Mouse (Mus musculus) megakaryocyte, adult 5-6 weeks (primary cell): ENCODE results near the gene Plekhm3. TPM values are rescaled to one million over a fixed set of nuclear protein-coding genes. Genes with fewer than 3 reads are reported as not detected.

Experiments
- ATAC-seq: 2 replicates; pipeline ENCODE4 v1.8.0; 2016; ENCODE audit warnings: mild to moderate bottlenecking, inconsistent platforms; ENCODE audit not compliant: poor library complexity, severe bottlenecking
- total RNA-seq, 2 experiments: library from RNA; stranded (forward) in 1 of 2; stranded (reverse) in 1 of 2; fragments of 153-499, 151-499 nt in 1 of 2; fragments of 221-1000, 200-1000 nt in 1 of 2; gene quantifications; 2 replicates each; pipeline versions ENCODE4 v1.2.3 to v1.2.4; 2015 to 2017

The Plekhm3 gene
- total RNA-seq, 2 experiments from 2014 or later = 26.4 to 40.6 TPM

GRCm38 (mm10) chr1:64929673-64930072 is 27.0 kb downstream of the Plekhm3 start:
- ATAC-seq = no peak

- ATAC-seq = peak; percentile 52
Measured at GRCm38 (mm10) chr1:64928542-64928941, 28.1 kb downstream of the Plekhm3 start.

GRCm38 (mm10) chr1:64927437-64928274 is 29.0 kb downstream of the Plekhm3 start:
- peak; percentile 74 for ATAC-seq

- peak; percentile 89 for ATAC-seq
Measured at GRCm38 (mm10) chr1:64925594-64925993, 31.0 kb downstream of the Plekhm3 start.

GRCm38 (mm10) chr1:64924283-64924682 is 32.3 kb downstream of the Plekhm3 start:
- no peak for ATAC-seq

GRCm38 (mm10) chr1:64918810-64919528 is 37.7 kb downstream of the Plekhm3 start:
- ATAC-seq = peak; percentile 47

GRCm38 (mm10) chr1:64917966-64918365 is 38.7 kb downstream of the Plekhm3 start:
- no peak for ATAC-seq

GRCm38 (mm10) chr1:64916884-64917507 is 39.6 kb downstream of the Plekhm3 start:
- ATAC-seq = no peak

- no peak for ATAC-seq
Measured at GRCm38 (mm10) chr1:64914356-64914755, 42.3 kb downstream of the Plekhm3 start.

- ATAC-seq = no peak
Measured at GRCm38 (mm10) chr1:64907740-64908139, 48.9 kb downstream of the Plekhm3 start.

- no peak for ATAC-seq
Measured at GRCm38 (mm10) chr1:64906226-64906625, 50.4 kb downstream of the Plekhm3 start.

GRCm38 (mm10) chr1:64903415-64903814 is 53.2 kb downstream of the Plekhm3 start:
- ATAC-seq = no peak

- ATAC-seq = no peak
Measured at GRCm38 (mm10) chr1:64902804-64903203, 53.8 kb downstream of the Plekhm3 start.

GRCm38 (mm10) chr1:64899763-64900162 is 56.9 kb downstream of the Plekhm3 start:
- no peak for ATAC-seq

- no peak for ATAC-seq
Measured at GRCm38 (mm10) chr1:64897485-64897884, 59.1 kb downstream of the Plekhm3 start.

- no peak for ATAC-seq
Measured at GRCm38 (mm10) chr1:64893806-64894205, 62.8 kb downstream of the Plekhm3 start.

- ATAC-seq = no peak
Measured at GRCm38 (mm10) chr1:64891332-64891731, 65.3 kb downstream of the Plekhm3 start.

- no peak for ATAC-seq
Measured at GRCm38 (mm10) chr1:64887502-64888203, 69.0 kb downstream of the Plekhm3 start.

- no peak for ATAC-seq
Measured at GRCm38 (mm10) chr1:64886718-64887117, 69.9 kb downstream of the Plekhm3 start.

GRCm38 (mm10) chr1:64885328-64885727 is 71.3 kb downstream of the Plekhm3 start:
- no peak for ATAC-seq

GRCm38 (mm10) chr1:64884007-64884406 is 72.6 kb downstream of the Plekhm3 start:
- ATAC-seq = no peak
